Mouse (Mus musculus): ENCODE measurements around the gene Ddx39. TPM values are rescaled to one million over a fixed set of nuclear protein-coding genes. Genes with fewer than 3 reads are reported as not detected.

The Ddx39 gene
- total RNA-seq, 2 experiments from 2014 or later = 15.4 to 18.6 TPM

DNA sequence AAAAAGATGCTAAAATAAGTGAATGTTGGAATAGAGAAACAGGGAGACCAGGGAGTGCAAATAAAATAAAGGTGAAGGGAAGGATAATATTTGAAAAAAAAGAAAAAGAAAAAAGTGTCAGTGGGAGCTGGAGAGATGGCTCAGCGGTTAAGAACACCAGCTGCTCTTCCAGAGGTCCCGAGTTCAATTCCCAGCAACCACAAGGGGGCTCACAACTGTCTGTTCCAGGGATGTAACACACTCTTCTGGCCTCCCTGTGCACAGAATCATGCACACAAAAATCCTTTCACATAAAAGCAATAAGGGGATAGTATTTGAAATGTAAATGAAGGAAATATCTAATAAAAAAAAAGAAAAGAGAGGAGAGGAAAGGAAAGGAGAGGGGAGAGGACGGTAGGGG is 39.2 kb downstream of the Ddx39 start:
- intact Hi-C loops (cut with DNase I) = no loop called here
- no peak for DNase-seq (ENCODE audit: low spot score in 2 of 2)

DNA sequence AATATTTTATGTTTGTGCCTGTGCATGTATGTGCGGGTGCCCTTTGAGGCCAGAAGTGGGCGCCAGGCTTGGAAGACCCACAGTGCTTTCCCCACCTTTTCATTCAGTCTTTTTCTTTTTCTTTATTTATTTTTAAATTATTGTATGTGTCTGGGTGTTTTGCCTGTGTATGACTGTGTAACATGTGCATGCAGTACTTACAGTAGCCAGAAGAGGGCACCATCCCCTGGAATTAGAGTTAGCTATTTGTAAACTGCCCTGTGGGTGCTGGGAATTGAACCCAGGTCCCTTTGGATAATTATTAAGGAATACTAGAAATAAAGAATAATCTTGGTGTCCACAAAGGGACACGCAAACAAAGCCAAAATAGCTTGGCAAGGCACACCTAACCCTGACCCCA is 41.3 kb downstream of the Ddx39 start:
- DNase-seq (ENCODE audit: low spot score in 2 of 2) = no peak
- intact Hi-C loops (cut with DNase I) = no loop called here

DNA sequence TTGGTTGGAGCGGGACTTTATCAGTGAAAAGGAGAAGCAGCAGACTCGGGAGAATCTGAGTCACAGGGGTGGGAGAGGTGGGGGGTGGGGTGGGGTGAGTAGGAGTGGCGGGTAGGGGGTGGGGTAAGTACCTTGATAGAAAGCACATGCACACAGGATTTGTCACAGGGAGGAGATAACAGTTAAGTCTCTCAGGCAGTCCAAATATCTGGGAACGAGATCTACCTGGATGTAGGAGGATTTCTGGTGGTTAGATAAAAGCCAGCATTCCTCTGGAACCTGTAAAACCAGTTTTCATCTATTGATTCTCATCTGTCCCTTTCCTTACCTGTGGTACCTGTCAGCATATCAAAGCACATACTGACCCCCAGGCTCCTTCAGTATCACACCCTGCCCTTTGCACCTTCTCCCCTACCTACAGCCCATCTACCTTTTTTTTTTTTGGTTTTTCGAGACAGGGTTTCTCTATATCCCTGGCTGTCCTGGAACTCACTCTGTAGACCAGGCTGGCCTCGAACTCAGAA is 42.2 kb downstream of the Ddx39 start:
- intact Hi-C loops (cut with DNase I) = no loop called here

DNA sequence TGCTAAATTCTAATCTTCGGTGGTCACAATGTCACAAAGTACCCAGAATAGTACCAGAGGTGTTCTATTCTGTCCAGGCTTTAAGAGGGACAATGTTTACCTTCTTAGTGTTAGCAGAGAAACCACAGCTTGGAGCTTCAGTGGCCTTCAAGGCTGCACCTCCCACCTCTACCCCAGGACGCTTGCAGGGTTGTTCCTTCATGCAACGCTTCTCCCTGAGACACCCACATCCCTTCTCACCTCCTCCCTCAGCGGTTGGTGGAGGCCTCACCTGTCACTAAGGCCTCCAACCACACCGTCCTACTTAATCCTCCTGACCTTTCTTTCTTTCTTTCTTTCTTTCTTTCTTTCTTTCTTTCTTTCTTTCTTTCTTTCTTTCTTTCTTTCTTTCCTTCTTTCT is 43.3 kb downstream of the Ddx39 start:
- no peak for DNase-seq (ENCODE audit: low spot score in 2 of 2)
- intact Hi-C loops (cut with DNase I) = no loop called here

More for the DNA sequence above, 42.2 kb downstream of the Ddx39 start:
- DNase-seq (ENCODE audit: low spot score in 2 of 2) = no peak

GRCm38 (mm10) chr8:83759231-83759759 is 44.3 kb downstream of the Ddx39 start:
- no peak for DNase-seq (ENCODE audit: low spot score in 2 of 2)

DNA sequence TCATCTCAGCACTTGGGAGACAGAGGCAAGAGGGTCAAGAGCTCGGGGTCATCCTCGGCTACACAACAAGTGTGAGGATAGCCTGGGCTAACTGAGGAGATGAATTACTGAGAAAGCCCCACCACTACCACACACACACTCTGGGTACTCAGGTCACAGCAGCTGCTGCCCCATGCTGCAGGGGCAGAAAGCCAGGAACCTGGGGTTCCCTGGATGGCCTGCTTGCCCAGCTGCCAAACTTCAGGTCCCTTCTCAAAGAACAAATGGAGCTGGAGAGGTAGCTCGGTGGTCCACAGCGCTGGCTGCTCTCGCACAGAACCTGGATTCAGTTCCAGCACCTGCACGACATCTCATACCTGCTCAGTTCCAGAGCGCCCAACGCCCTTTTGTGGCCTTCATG is 49.1 kb downstream of the Ddx39 start:
- intact Hi-C loops (cut with DNase I) = no loop called here
- DNase-seq (ENCODE audit: low spot score in 2 of 2) = no peak

More at GRCm38 (mm10) chr8:83759231-83759759, 44.3 kb downstream of the Ddx39 start:
- intact Hi-C loops (cut with DNase I) = no loop called here

- intact Hi-C loops (cut with DNase I) = no loop called here
Measured at GRCm38 (mm10) chr8:83764717-83765116, 49.7 kb downstream of the Ddx39 start.

GRCm38 (mm10) chr8:83765663-83766062 is 50.7 kb downstream of the Ddx39 start:
- DNase-seq (ENCODE audit: low spot score in 2 of 2) = no peak
- intact Hi-C loops (cut with DNase I) = no loop called here

More at GRCm38 (mm10) chr8:83764717-83765116, 49.7 kb downstream of the Ddx39 start:
- no peak for DNase-seq (ENCODE audit: low spot score in 2 of 2)

GRCm38 (mm10) chr8:83767442-83767841 is 52.5 kb downstream of the Ddx39 start:
- DNase-seq (ENCODE audit: low spot score in 2 of 2) = no peak
- intact Hi-C loops (cut with DNase I) = no loop called here

DNA sequence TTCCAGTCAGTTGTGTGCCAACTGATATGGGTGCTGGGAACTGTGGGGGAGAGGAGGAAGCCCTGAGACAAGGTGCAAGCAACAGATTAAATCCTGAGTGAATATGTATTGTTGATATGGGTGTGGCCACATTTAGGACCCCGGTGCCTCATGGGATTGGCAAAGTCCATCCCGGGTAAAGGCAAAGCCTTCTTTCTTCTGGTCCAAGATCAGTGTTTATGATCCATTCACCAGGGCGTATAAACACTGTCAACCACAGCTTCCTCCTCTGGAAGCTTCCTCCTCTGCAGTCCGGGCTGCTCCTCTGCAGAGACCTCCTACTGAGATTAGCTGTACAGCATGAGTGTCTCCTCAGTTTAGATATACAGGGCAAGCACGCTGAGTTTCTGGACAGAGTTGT is 53.5 kb downstream of the Ddx39 start:
- no peak for DNase-seq (ENCODE audit: low spot score in 2 of 2)
- intact Hi-C loops (cut with DNase I) = no loop called here

GRCm38 (mm10) chr8:83769720-83770119 is 54.7 kb downstream of the Ddx39 start:
- intact Hi-C loops (cut with DNase I) = loop anchor here (5.0 kb wide), 1 partner anchor 42 kb away; no protein-coding TSS in a partner anchor

DNA sequence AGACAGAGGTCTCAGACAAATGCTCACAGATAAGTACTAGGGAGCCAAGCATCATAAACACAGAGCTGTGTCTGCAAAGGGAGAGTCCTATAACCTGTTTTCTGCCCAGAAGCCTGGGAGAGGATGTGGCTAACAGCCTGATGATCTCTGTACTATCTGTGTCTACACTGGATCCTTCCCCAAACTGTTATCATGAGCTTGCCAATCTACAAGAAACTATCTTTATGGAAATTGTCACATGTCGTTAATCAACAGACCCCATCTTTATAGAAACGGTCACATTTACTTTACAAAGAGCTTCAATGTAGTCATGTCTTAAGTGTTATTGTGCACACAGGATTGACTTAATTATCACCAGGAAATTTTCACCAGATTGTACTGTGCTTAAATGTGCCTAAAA is 55.7 kb downstream of the Ddx39 start:
- intact Hi-C loops (cut with DNase I) = loop anchor here (5.0 kb wide), 1 partner anchor 43 kb away; no protein-coding TSS in a partner anchor
- DNase-seq (ENCODE audit: low spot score in 2 of 2) = no peak

More at GRCm38 (mm10) chr8:83769720-83770119, 54.7 kb downstream of the Ddx39 start:
- no peak for DNase-seq (ENCODE audit: low spot score in 2 of 2)

GRCm38 (mm10) chr8:83771791-83772190 is 56.8 kb downstream of the Ddx39 start:
- intact Hi-C loops (cut with DNase I) = loop anchor here (5.0 kb wide), 1 partner anchor 44 kb away; no protein-coding TSS in a partner anchor
- no peak for DNase-seq (ENCODE audit: low spot score in 2 of 2)

DNA sequence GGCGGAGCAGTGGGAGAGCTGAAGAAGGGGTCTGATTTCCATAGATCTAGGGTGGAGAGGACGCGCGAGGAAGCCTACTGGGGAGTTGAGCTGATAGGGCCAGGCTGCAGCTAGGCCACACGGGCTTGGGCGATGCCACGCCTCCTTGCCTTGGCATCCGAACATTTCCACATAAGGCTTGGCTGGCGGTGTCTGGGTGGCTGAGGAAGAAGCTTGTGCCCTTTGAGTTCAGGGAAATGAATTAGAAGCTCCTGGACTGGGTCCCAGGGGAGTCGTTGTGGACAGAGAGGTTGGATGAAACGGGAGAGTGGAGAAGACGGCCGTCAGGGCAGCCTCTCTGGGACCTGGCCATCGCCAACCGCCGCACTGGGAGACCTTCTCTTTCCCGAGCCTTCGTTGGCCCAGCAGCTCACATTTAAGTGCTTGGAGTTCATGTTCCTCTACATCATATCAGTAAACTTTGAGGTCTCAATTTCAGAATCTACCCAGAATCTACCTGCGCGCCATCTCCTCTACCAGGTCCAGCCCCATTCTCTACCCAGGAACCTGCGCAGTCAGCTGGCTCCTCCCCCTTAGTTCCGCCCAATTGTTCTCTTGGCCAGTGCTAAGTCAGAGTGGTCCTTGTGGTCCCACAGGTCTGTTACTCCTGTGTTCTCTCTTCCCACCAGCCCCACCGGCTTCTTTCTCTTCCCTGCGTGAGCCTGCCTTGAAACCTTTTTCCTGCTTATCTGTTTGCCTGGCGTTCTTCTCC is 57.9 kb downstream of the Ddx39 start:
- peak; percentile 22 to 28 for DNase-seq (ENCODE audit: low spot score in 2 of 2)
- intact Hi-C loops (cut with DNase I) = loop anchor here (5.0 kb wide), 1 partner anchor 46 kb away; no protein-coding TSS in a partner anchor

GRCm38 (mm10) chr8:83773452-83773846 is 58.5 kb downstream of the Ddx39 start:
- DNase-seq (ENCODE audit: low spot score in 2 of 2) = no peak
- intact Hi-C loops (cut with DNase I) = loop anchor here (5.0 kb wide), 1 partner anchor 46 kb away; no protein-coding TSS in a partner anchor

- intact Hi-C loops (cut with DNase I) = loop anchor here (5.0 kb wide), 1 partner anchor 47 kb away; no protein-coding TSS in a partner anchor
- no peak for DNase-seq (ENCODE audit: low spot score in 2 of 2)
Measured at GRCm38 (mm10) chr8:83774221-83774620, 59.2 kb downstream of the Ddx39 start.

Small RNAs within 50 kb of the gene (microRNA-seq; reads per million reads assigned to microRNA genes)
- not detected for gene Mir1668

Other genes with a start within 250 kb of the Ddx39 start
- not detected for gene Olfr370, start 179.4 kb upstream of the Ddx39 start, total RNA-seq (2021)
- gene Ndufb7, start 148.5 kb upstream of the Ddx39 start, total RNA-seq (2021) = 100 to 1,000 TPM; 134 to 156 TPM
- gene Tecr, start 107.2 kb upstream of the Ddx39 start, total RNA-seq (2021) = 100 to 1,000 TPM; 564 to 620 TPM
- 10 to 100 TPM; 49.4 to 54.2 TPM for gene Dnajb1, start 107.0 kb upstream of the Ddx39 start, total RNA-seq (2021)
- 100 to 1,000 TPM in 1 of 2 experiments, 10 to 100 TPM in 1; 89.8 to 105 TPM for gene Gipc1, start 62.5 kb upstream of the Ddx39 start, total RNA-seq (2021)
- gene Ptger1, start 48.5 kb upstream of the Ddx39 start, total RNA-seq (2021) = 1 to 10 TPM; 1.1 to 1.2 TPM
- 10 to 100 TPM; 52.9 to 65.1 TPM for gene Pkn1, start 16.0 kb upstream of the Ddx39 start, total RNA-seq (2021)
- 10 to 100 TPM in 1 of 2 experiments, 1 to 10 TPM in 1; 6.0 to 10.8 TPM for gene Adgre5, start 26.1 kb downstream of the Ddx39 start, total RNA-seq (2021)
- 100 to 1,000 TPM; 422 to 433 TPM for gene Adgrl1, start 184.9 kb downstream of the Ddx39 start, total RNA-seq (2021)
- under 1 TPM; 0.25 to 0.54 TPM for gene Gm10644, start 240.0 kb downstream of the Ddx39 start, total RNA-seq (2021)
- under 1 TPM; 0.39 to 0.48 TPM for gene Asf1b, start 240.3 kb downstream of the Ddx39 start, total RNA-seq (2021)